Mouse (Mus musculus): ENCODE data around the gene A230072I06Rik. TPM values are rescaled to one million over a fixed set of nuclear protein-coding genes. Genes with fewer than 3 reads are reported as not detected.

The A230072I06Rik gene
- polyA plus RNA-seq, 1 experiment from 2014 or later, result not detected

GRCm38 (mm10) chr8:12260476-12261029 is 18.1 kb upstream of the A230072I06Rik start:
- Histone ChIP-seq H3K4me3 (replicated peaks; ENCODE audit: low read depth, low read length) (no peak overlapping the region), H3K4me1 (replicated peaks; ENCODE audit: insufficient read depth, low read length) (no peaks in the 10 kb centered on the region), H3K9ac (ENCODE audit: low read depth, low read length) (no peak overlapping the region), H3K27ac (no peak overlapping the region), H3K36me3 (ENCODE audit: insufficient read depth, low read length) (no peaks in the 10 kb centered on the region), H3K4me2 (ENCODE audit: low read length) (no peak overlapping the region), H3K9me3 (replicated peaks; ENCODE audit: low read length) (no peaks in the 10 kb centered on the region), H3K27me3 (ENCODE audit: insufficient read depth, low read length) (no peaks in the 10 kb centered on the region)
- ATAC-seq (replicated peaks; ENCODE audit: low FRiP score, low read depth) (no peak), DNase-seq (ENCODE audit: low spot score) (no peak)
- WGBS, result 74% methylated on average over 6 of the region's 6 CpGs
- TF ChIP-seq CTCF (IDR thresholded peaks at IDR 0.05; ENCODE audit: low read depth), result no peak

GRCm38 (mm10) chr8:12261556-12261955 is 17.1 kb upstream of the A230072I06Rik start:
- H3K9me3 ChIP-seq (replicated peaks; ENCODE audit: low read length), result no peaks in the 10 kb centered on the region
- DNase-seq (ENCODE audit: low spot score) (no peak), ATAC-seq (replicated peaks; ENCODE audit: low FRiP score, low read depth) (no peak)
- TF ChIP-seq CTCF (IDR thresholded peaks at IDR 0.05; ENCODE audit: low read depth), result no peak
- H3K9ac ChIP-seq (ENCODE audit: low read depth, low read length), result no peak overlapping the region
- H3K4me2 ChIP-seq (ENCODE audit: low read length), result no peak overlapping the region
- no peaks in the 10 kb centered on the region for H3K27me3 ChIP-seq (ENCODE audit: insufficient read depth, low read length)
- H3K27ac ChIP-seq, result no peak overlapping the region
- H3K4me3 ChIP-seq (replicated peaks; ENCODE audit: low read depth, low read length), result no peak overlapping the region
- H3K4me1 ChIP-seq (replicated peaks; ENCODE audit: insufficient read depth, low read length), result no peaks in the 10 kb centered on the region
- 58% methylated on average over 4 of the region's 4 CpGs for WGBS
- H3K36me3 ChIP-seq (ENCODE audit: insufficient read depth, low read length), result no peaks in the 10 kb centered on the region

- TF ChIP-seq CTCF (IDR thresholded peaks at IDR 0.05; ENCODE audit: low read depth), result no peak
- Histone ChIP-seq H3K9ac (ENCODE audit: low read depth, low read length) (no peak overlapping the region), H3K27ac (no peak overlapping the region), H3K4me2 (ENCODE audit: low read length) (no peak overlapping the region), H3K27me3 (ENCODE audit: insufficient read depth, low read length) (no peaks in the 10 kb centered on the region), H3K36me3 (ENCODE audit: insufficient read depth, low read length) (no peaks in the 10 kb centered on the region), H3K4me3 (replicated peaks; ENCODE audit: low read depth, low read length) (no peak overlapping the region), H3K9me3 (replicated peaks; ENCODE audit: low read length) (no peaks in the 10 kb centered on the region), H3K4me1 (replicated peaks; ENCODE audit: insufficient read depth, low read length) (no peaks in the 10 kb centered on the region)
- no peak for ATAC-seq (replicated peaks; ENCODE audit: low FRiP score, low read depth)
- no peak for DNase-seq (ENCODE audit: low spot score)
- 91% methylated on average over 8 of the region's 8 CpGs for WGBS
Observed at GRCm38 (mm10) chr8:12264996-12265395, 13.6 kb upstream of the A230072I06Rik start.

GRCm38 (mm10) chr8:12267863-12268262 is 10.8 kb upstream of the A230072I06Rik start:
- no peak overlapping the region for H3K4me3 ChIP-seq (replicated peaks; ENCODE audit: low read depth, low read length)
- H3K4me2 ChIP-seq (ENCODE audit: low read length), result no peak overlapping the region
- H3K27me3 ChIP-seq (ENCODE audit: insufficient read depth, low read length), result no peaks in the 10 kb centered on the region; the same call in 1 of the 2 replicates
- WGBS, result 38% methylated on average over 5 of the region's 5 CpGs
- no peak for TF ChIP-seq CTCF (IDR thresholded peaks at IDR 0.05; ENCODE audit: low read depth)
- ATAC-seq (replicated peaks; ENCODE audit: low FRiP score, low read depth), result no peak
- H3K4me1 ChIP-seq (replicated peaks; ENCODE audit: insufficient read depth, low read length), result no peaks in the 10 kb centered on the region
- DNase-seq (ENCODE audit: low spot score), result peak; percentile 8
- no peaks in the 10 kb centered on the region for H3K9me3 ChIP-seq (replicated peaks; ENCODE audit: low read length)
- H3K36me3 ChIP-seq (ENCODE audit: insufficient read depth, low read length), result no peaks in the 10 kb centered on the region
- no peak overlapping the region for H3K27ac ChIP-seq
- H3K9ac ChIP-seq (ENCODE audit: low read depth, low read length), result no peak overlapping the region

GRCm38 (mm10) chr8:12268306-12268829 is 10.3 kb upstream of the A230072I06Rik start:
- Histone ChIP-seq H3K27ac (no peak overlapping the region), H3K9me3 (replicated peaks; ENCODE audit: low read length) (no peaks in the 10 kb centered on the region), H3K9ac (ENCODE audit: low read depth, low read length) (no peak overlapping the region), H3K4me3 (replicated peaks; ENCODE audit: low read depth, low read length) (no peak overlapping the region), H3K36me3 (ENCODE audit: insufficient read depth, low read length) (no peaks in the 10 kb centered on the region), H3K4me1 (replicated peaks; ENCODE audit: insufficient read depth, low read length) (no peaks in the 10 kb centered on the region), H3K4me2 (ENCODE audit: low read length) (no peak overlapping the region), H3K27me3 (ENCODE audit: insufficient read depth, low read length) (no peaks in the 10 kb centered on the region; the same call in 1 of the 2 replicates)
- ATAC-seq (replicated peaks; ENCODE audit: low FRiP score, low read depth) (no peak), DNase-seq (ENCODE audit: low spot score) (peak; percentile 5)
- no peak for TF ChIP-seq CTCF (IDR thresholded peaks at IDR 0.05; ENCODE audit: low read depth)
- WGBS, result 27% methylated on average over 14 of the region's 14 CpGs

- 0 out of 2 replicates have a peak, but pooled peaks cover 7% of the 10 kb centered on the region for H3K4me1 ChIP-seq (replicated peaks; ENCODE audit: insufficient read depth, low read length)
- H3K27ac ChIP-seq, result no peak overlapping the region
- no peaks in the 10 kb centered on the region for H3K36me3 ChIP-seq (ENCODE audit: insufficient read depth, low read length)
- ATAC-seq (replicated peaks; ENCODE audit: low FRiP score, low read depth) (no peak), DNase-seq (ENCODE audit: low spot score) (peak; percentile 32)
- H3K27me3 ChIP-seq (ENCODE audit: insufficient read depth, low read length), result no peaks in the 10 kb centered on the region
- no peaks in the 10 kb centered on the region for H3K9me3 ChIP-seq (replicated peaks; ENCODE audit: low read length)
- TF ChIP-seq CTCF (IDR thresholded peaks at IDR 0.05; ENCODE audit: low read depth), result no peak
- peak overlapping the region; percentile 19; the same call in 1 of the 2 replicates for H3K4me2 ChIP-seq (ENCODE audit: low read length)
- H3K9ac ChIP-seq (ENCODE audit: low read depth, low read length), result no peak overlapping the region
- WGBS, result 45% methylated on average over 13 of the region's 13 CpGs
- H3K4me3 ChIP-seq (replicated peaks; ENCODE audit: low read depth, low read length), result no peak overlapping the region
Observed at GRCm38 (mm10) chr8:12279482-12280192, 1.0 kb downstream of the A230072I06Rik start.

Data from kidney, postnatal 0 days (tissue).